Mouse (Mus musculus): ENCODE measurements around the gene D230025D16Rik.

Gene D230025D16Rik

GRCm38 (mm10) chr8:105268342-105269074 lies 43.6 kb downstream of the D230025D16Rik start:
- in situ Hi-C loops (cut with MboI; ENCODE audit: low sequenced_read_pairs) = no loop called here

GRCm38 (mm10) chr8:105269075-105269458 lies 44.1 kb downstream of the D230025D16Rik start:
- in situ Hi-C loops (cut with MboI; ENCODE audit: low sequenced_read_pairs) = no loop called here

GRCm38 (mm10) chr8:105269461-105269947 lies 44.6 kb downstream of the D230025D16Rik start, which contains the start of gene Hsf4:
TSS of gene Hsf4 (plus strand) at chr8:105269801.
- in situ Hi-C loops (cut with MboI; ENCODE audit: low sequenced_read_pairs) = no loop called here

GRCm38 (mm10) chr8:105270101-105270915 lies 45.4 kb downstream of the D230025D16Rik start:
- in situ Hi-C loops (cut with MboI; ENCODE audit: low sequenced_read_pairs) = no loop called here

GRCm38 (mm10) chr8:105270916-105271186 lies 45.9 kb downstream of the D230025D16Rik start:
- in situ Hi-C loops (cut with MboI; ENCODE audit: low sequenced_read_pairs) = no loop called here

- in situ Hi-C loops (cut with MboI; ENCODE audit: low sequenced_read_pairs) = no loop called here
These were observed 50.4 kb downstream of the D230025D16Rik start for GRCm38 (mm10) chr8:105275387-105275786.

- in situ Hi-C loops (cut with MboI; ENCODE audit: low sequenced_read_pairs) = no loop called here
These were observed 50.9 kb downstream of the D230025D16Rik start, which contains the start of gene Nol3 for GRCm38 (mm10) chr8:105275840-105276239. TSS of gene Nol3 (plus strand) at chr8:105276140.

GRCm38 (mm10) chr8:105276292-105277120 lies 51.6 kb downstream of the D230025D16Rik start:
- in situ Hi-C loops (cut with MboI; ENCODE audit: low sequenced_read_pairs) = no loop called here

- in situ Hi-C loops (cut with MboI; ENCODE audit: low sequenced_read_pairs) = no loop called here
These were observed 54.0 kb downstream of the D230025D16Rik start for GRCm38 (mm10) chr8:105278911-105279334.

GRCm38 (mm10) chr8:105280567-105280966 lies 55.6 kb downstream of the D230025D16Rik start:
- in situ Hi-C loops (cut with MboI; ENCODE audit: low sequenced_read_pairs) = no loop called here

- in situ Hi-C loops (cut with MboI; ENCODE audit: low sequenced_read_pairs) = no loop called here
These were observed 56.9 kb downstream of the D230025D16Rik start for GRCm38 (mm10) chr8:105281821-105282220.

- in situ Hi-C loops (cut with MboI; ENCODE audit: low sequenced_read_pairs) = no loop called here
These were observed 57.3 kb downstream of the D230025D16Rik start for GRCm38 (mm10) chr8:105282239-105282638.

- in situ Hi-C loops (cut with MboI; ENCODE audit: low sequenced_read_pairs) = no loop called here
These were observed 58.1 kb downstream of the D230025D16Rik start for GRCm38 (mm10) chr8:105283074-105283473.

- in situ Hi-C loops (cut with MboI; ENCODE audit: low sequenced_read_pairs) = no loop called here
These were observed 60.6 kb downstream of the D230025D16Rik start for GRCm38 (mm10) chr8:105285514-105285913.

- in situ Hi-C loops (cut with MboI; ENCODE audit: low sequenced_read_pairs) = no loop called here
These were observed 62.0 kb downstream of the D230025D16Rik start for GRCm38 (mm10) chr8:105286907-105287306.

- in situ Hi-C loops (cut with MboI; ENCODE audit: low sequenced_read_pairs) = no loop called here
These were observed 63.3 kb downstream of the D230025D16Rik start for GRCm38 (mm10) chr8:105288231-105288630.

GRCm38 (mm10) chr8:105288958-105289732 lies 64.2 kb downstream of the D230025D16Rik start:
- in situ Hi-C loops (cut with MboI; ENCODE audit: low sequenced_read_pairs) = no loop called here

GRCm38 (mm10) chr8:105289805-105290460 lies 65.0 kb downstream of the D230025D16Rik start, which contains the start of gene 4931428F04Rik:
TSS of gene 4931428F04Rik (minus strand) at chr8:105289864.
- in situ Hi-C loops (cut with MboI; ENCODE audit: low sequenced_read_pairs) = no loop called here

GRCm38 (mm10) chr8:105290554-105291314 lies 65.8 kb downstream of the D230025D16Rik start:
- in situ Hi-C loops (cut with MboI; ENCODE audit: low sequenced_read_pairs) = no loop called here
